Mouse (Mus musculus) layer of hippocampus, adult 11-12 months (tissue): ENCODE results near the gene Htra2.

Source experiments
- DNase-seq: peaks from one replicate; pipeline ENCODE4 v3.0.0; 2022; ENCODE audit warnings: low spot score

Htra2 gene

GRCm38 (mm10) chr6:83031921-83032590, 23.0 kb downstream of the Htra2 start:
- no peak for DNase-seq

- no peak for DNase-seq
Measured at GRCm38 (mm10) chr6:83031111-83031510, 24.0 kb downstream of the Htra2 start.

GRCm38 (mm10) chr6:83029777-83030176, 25.3 kb downstream of the Htra2 start:
- no peak for DNase-seq

GRCm38 (mm10) chr6:83027706-83028105, 27.4 kb downstream of the Htra2 start:
- DNase-seq, result no peak

GRCm38 (mm10) chr6:83027293-83027692, 27.8 kb downstream of the Htra2 start:
- no peak for DNase-seq

GRCm38 (mm10) chr6:83025221-83025620, 29.9 kb downstream of the Htra2 start:
- DNase-seq, result no peak

GRCm38 (mm10) chr6:83024421-83024820, 30.7 kb downstream of the Htra2 start:
- no peak for DNase-seq

GRCm38 (mm10) chr6:83023786-83024185, 31.3 kb downstream of the Htra2 start:
- no peak for DNase-seq

GRCm38 (mm10) chr6:83023008-83023407, 32.1 kb downstream of the Htra2 start:
- no peak for DNase-seq

GRCm38 (mm10) chr6:83020836-83021593, 34.1 kb downstream of the Htra2 start:
- DNase-seq, result no peak

- no peak for DNase-seq
Measured at GRCm38 (mm10) chr6:83020121-83020520, 35.0 kb downstream of the Htra2 start.

GRCm38 (mm10) chr6:83019044-83019443, 36.0 kb downstream of the Htra2 start:
- DNase-seq, result no peak

GRCm38 (mm10) chr6:83017190-83017589, 37.9 kb downstream of the Htra2 start:
- no peak for DNase-seq

GRCm38 (mm10) chr6:83015749-83016148, 39.3 kb downstream of the Htra2 start:
- no peak for DNase-seq

GRCm38 (mm10) chr6:83014482-83015466, 40.3 kb downstream of the Htra2 start:
- DNase-seq, result no peak

GRCm38 (mm10) chr6:83013444-83013843, 41.6 kb downstream of the Htra2 start:
- DNase-seq, result no peak

- no peak for DNase-seq
Measured at GRCm38 (mm10) chr6:83011756-83012155, 43.3 kb downstream of the Htra2 start.

GRCm38 (mm10) chr6:83011255-83011654, 43.8 kb downstream of the Htra2 start:
- DNase-seq, result no peak

- DNase-seq, result no peak
Measured at GRCm38 (mm10) chr6:83010010-83010409, 45.1 kb downstream of the Htra2 start.

GRCm38 (mm10) chr6:83008659-83009058, 46.4 kb downstream of the Htra2 start:
- no peak for DNase-seq

GRCm38 (mm10) chr6:83006114-83006513, 49.0 kb downstream of the Htra2 start:
- DNase-seq, result no peak

- no peak for DNase-seq
Measured at GRCm38 (mm10) chr6:83005444-83006011, 49.5 kb downstream of the Htra2 start.
